Mouse (Mus musculus) embryonic fibroblast, embryonic 13.5 days (primary cell): Measurements from ENCODE around the gene Phxr2.

Experiments
- CTCF ChIP-seq: IDR thresholded peaks from 2 replicates; pipeline ENCODE4 v1.5.1; 2011; ENCODE audit warnings: mild to moderate bottlenecking, control low read depth, low read length, moderate library complexity, borderline replicate concordance; ENCODE audit not compliant: insufficient read depth
- POLR2A ChIP-seq: IDR thresholded peaks from 2 replicates; pipeline ENCODE4 v1.6.1; 2011; ENCODE audit warnings: low read depth, mild to moderate bottlenecking, control low read depth, low read length, moderate library complexity

DNA sequence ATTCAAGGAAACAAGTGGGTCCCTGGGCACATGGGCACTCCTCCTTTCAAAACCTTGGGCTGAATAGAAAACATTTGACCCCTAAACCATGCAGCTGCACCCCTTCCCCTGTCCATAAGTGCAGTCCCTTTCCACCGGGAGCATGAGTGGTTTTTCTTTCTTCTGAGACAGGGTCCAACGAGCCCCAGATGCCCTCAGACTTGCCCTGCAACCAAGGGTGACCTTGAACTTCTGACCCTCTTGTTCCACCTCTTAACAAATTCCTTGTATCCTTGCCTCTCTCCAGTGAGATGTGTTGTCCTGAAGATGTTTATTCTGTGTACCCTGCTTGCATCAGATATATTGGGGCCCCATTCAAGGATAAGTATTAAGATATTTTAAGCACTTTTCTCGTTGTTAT is 12.6 kb downstream of the Phxr2 start:
- TF ChIP-seq POLR2A (no peak), CTCF (no peak)
